Mouse (Mus musculus): ENCODE data around the gene Masp1. TPM values are rescaled to one million over a fixed set of nuclear protein-coding genes. Genes with fewer than 3 reads are reported as not detected.

The Masp1 gene
- polyA plus RNA-seq, 1 experiment from 2014 or later = 2.9 TPM

DNA sequence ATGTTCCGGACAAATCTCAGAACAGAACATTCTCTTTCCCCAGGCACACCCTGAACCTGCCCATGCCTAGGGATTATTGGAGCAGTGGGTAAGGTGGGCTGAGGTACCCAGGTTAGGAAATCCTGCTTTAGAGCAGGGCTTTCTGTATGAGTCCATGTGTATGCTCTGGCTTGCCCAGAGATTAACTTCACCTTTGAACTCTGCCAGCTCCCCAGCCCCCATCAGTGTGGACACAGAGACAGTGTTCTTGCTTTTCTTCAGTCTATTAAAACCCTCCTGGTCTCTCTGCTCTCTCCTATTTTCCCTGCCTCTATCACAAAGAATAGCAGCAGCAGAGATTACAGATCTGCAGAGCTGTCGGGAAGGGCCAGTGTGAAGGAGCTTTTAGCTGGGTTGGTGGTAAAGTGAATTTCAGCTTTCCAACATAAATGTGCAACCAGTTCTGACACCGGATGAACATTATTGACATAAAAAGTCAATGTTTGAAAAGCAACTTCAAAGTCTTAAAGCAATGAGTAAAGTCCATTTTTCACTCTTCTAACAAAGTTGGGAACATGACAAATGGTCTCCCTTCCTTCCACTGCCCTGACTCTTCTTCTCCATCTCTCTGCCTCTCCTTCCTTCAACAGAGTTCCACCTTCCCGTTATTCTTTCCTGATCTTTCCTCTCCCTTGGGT lies 56.8 kb downstream of the Masp1 start:
- no peak overlapping the region for H3K27ac ChIP-seq (replicated peaks; ENCODE audit: low read depth, low read length)
- WGBS = 93% methylated on average over 4 of the region's 4 CpGs
- DNase-seq (ENCODE audit: low spot score) = no peak
- ATAC-seq (ENCODE audit: insufficient number of reproducible peaks, low FRiP score, low TSS enrichment, low read depth) = no peak
- H3K27me3 ChIP-seq (ENCODE audit: control insufficient read depth, insufficient read depth, low read length) = no peaks in the 10 kb centered on the region
- H3K4me1 ChIP-seq (ENCODE audit: control insufficient read depth, insufficient read depth, low read length) = 0 out of 2 replicates have a peak, but pooled peaks cover 4% of the 10 kb centered on the region
- no peaks in the 10 kb centered on the region for H3K9me3 ChIP-seq (ENCODE audit: control insufficient read depth, low read length)
- no peak overlapping the region for H3K4me3 ChIP-seq (ENCODE audit: low read depth, low read length)
- no peak overlapping the region for H3K9ac ChIP-seq (ENCODE audit: low read length)
- H3K4me2 ChIP-seq (ENCODE audit: low read depth, severe bottlenecking) = no peak overlapping the region
- H3K36me3 ChIP-seq (ENCODE audit: control insufficient read depth, insufficient read depth, low read length) = no peaks in the 10 kb centered on the region

DNA sequence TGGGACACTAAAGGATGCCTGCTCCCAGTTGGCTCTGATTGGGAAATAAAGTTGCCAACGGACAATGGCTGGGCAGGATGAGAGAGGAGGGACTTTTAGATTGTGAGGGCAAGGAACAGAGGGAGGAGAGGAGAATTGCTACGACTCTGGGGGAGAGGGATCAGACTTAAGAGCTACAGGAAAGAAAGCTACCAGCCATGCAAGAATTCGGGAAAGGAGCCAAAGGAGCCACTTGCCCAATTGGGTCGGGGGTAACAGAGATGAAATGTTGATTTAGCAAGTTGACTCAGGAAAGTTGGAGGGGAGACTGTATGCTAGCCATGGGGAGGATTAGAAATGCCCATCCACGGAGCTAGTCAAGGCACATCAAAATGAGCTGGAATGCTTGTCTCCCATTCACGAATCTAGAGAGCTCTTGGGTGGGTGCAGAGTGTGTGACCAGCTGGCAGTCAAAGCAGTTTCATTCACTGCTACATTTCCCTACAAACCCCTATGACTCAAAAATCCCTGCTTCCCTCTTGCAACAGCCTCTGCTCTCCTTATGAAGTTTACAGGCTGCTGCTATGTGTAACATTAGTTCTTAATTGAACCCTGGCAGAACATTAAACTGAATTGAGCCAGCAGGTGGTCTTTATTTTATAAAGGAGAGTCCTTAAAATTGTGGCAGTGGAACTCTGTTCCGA lies 61.6 kb downstream of the Masp1 start:
- no peaks in the 10 kb centered on the region for H3K36me3 ChIP-seq (ENCODE audit: control insufficient read depth, insufficient read depth, low read length)
- H3K9me3 ChIP-seq (ENCODE audit: control insufficient read depth, low read length) = no peaks in the 10 kb centered on the region
- H3K27ac ChIP-seq (replicated peaks; ENCODE audit: low read depth, low read length) = no peak overlapping the region
- no peak for ATAC-seq (ENCODE audit: insufficient number of reproducible peaks, low FRiP score, low TSS enrichment, low read depth)
- H3K9ac ChIP-seq (ENCODE audit: low read length) = no peak overlapping the region
- H3K4me3 ChIP-seq (ENCODE audit: low read depth, low read length) = no peak overlapping the region
- DNase-seq (ENCODE audit: low spot score) = no peak
- H3K27me3 ChIP-seq (ENCODE audit: control insufficient read depth, insufficient read depth, low read length) = no peaks in the 10 kb centered on the region
- WGBS = 50% methylated on average over 7 of the region's 7 CpGs
- H3K4me1 ChIP-seq (ENCODE audit: control insufficient read depth, insufficient read depth, low read length) = 0 out of 2 replicates have a peak, but pooled peaks cover 6% of the 10 kb centered on the region
- no peak overlapping the region for H3K4me2 ChIP-seq (ENCODE audit: low read depth, severe bottlenecking)

DNA sequence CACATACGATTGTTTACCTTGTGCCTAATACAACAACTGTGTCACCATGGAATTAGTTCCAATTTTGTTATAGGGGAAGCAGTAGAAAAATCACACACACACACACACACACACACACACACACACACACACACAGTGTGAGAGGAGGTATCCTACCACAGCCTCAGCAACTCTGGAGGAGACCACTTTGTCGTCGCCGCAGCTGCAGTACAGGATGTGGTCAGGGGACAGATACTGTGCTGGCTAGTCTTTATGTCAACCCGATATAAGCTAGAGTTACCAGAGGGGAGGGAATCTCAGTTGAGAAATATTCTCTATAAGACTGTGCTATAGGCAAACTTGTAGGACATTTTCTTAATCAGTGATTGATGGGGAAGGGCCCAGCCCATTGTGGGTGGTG lies 63.3 kb downstream of the Masp1 start:
- Histone ChIP-seq H3K36me3 (ENCODE audit: control insufficient read depth, insufficient read depth, low read length) (no peaks in the 10 kb centered on the region), H3K27me3 (ENCODE audit: control insufficient read depth, insufficient read depth, low read length) (no peaks in the 10 kb centered on the region), H3K9me3 (ENCODE audit: control insufficient read depth, low read length) (no peaks in the 10 kb centered on the region), H3K27ac (replicated peaks; ENCODE audit: low read depth, low read length) (no peak overlapping the region), H3K4me2 (ENCODE audit: low read depth, severe bottlenecking) (no peak overlapping the region), H3K4me1 (ENCODE audit: control insufficient read depth, insufficient read depth, low read length) (0 out of 2 replicates have a peak, but pooled peaks cover 6% of the 10 kb centered on the region), H3K9ac (ENCODE audit: low read length) (no peak overlapping the region), H3K4me3 (ENCODE audit: low read depth, low read length) (no peak overlapping the region)
- DNase-seq (ENCODE audit: low spot score) = no peak
- no peak for ATAC-seq (ENCODE audit: insufficient number of reproducible peaks, low FRiP score, low TSS enrichment, low read depth)
- WGBS = 91% methylated on average over 5 of the region's 5 CpGs

DNA sequence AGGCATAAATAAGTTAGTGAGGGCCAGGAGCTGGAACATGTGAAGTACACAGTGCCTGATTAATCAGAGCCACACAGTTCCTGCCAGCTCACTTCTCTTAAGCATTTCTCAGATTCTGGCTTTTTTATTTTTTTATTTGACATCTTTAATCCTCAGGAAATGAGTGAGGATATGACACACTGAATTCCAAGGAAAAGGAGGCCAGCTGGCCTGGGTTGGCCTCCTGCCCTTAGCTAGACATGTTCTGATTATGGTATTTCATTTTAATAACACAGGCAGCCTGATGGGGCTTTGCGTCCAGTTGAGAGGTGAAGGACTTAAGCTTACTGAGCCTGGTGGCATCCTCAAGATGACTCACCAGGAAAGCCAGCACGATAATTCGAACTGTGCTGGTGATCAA lies 64.1 kb downstream of the Masp1 start:
- Histone ChIP-seq H3K36me3 (ENCODE audit: control insufficient read depth, insufficient read depth, low read length) (no peaks in the 10 kb centered on the region), H3K27me3 (ENCODE audit: control insufficient read depth, insufficient read depth, low read length) (no peaks in the 10 kb centered on the region), H3K9ac (ENCODE audit: low read length) (no peak overlapping the region), H3K4me2 (ENCODE audit: low read depth, severe bottlenecking) (no peak overlapping the region), H3K9me3 (ENCODE audit: control insufficient read depth, low read length) (no peaks in the 10 kb centered on the region), H3K27ac (replicated peaks; ENCODE audit: low read depth, low read length) (no peak overlapping the region), H3K4me3 (ENCODE audit: low read depth, low read length) (no peak overlapping the region), H3K4me1 (ENCODE audit: control insufficient read depth, insufficient read depth, low read length) (0 out of 2 replicates have a peak, but pooled peaks cover 6% of the 10 kb centered on the region)
- WGBS = 80% methylated on average over 3 of the region's 3 CpGs
- ATAC-seq (ENCODE audit: insufficient number of reproducible peaks, low FRiP score, low TSS enrichment, low read depth) (no peak), DNase-seq (ENCODE audit: low spot score) (no peak)

DNA sequence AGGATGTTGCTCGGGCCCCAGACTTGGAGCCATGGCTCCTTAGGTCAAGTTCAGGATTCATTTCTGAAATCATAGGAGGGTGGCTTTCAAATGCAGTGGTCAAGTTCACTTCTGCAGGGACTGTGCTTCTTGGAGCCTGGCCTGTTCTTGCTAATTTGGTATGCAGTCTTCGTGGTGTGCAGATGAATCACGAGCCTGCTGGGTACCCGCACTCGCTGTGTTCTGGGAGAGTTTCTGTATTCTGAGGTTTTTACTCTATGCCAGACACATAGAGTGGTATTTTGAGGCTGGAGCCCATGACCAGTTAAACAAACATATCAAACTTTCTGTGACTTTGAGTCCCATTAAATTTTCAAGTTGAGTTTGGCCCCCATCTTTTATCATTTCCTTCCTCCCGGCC lies 66.2 kb downstream of the Masp1 start:
- no peak overlapping the region for H3K27ac ChIP-seq (replicated peaks; ENCODE audit: low read depth, low read length)
- H3K4me3 ChIP-seq (ENCODE audit: low read depth, low read length) = no peak overlapping the region
- H3K4me2 ChIP-seq (ENCODE audit: low read depth, severe bottlenecking) = no peak overlapping the region
- 0 out of 2 replicates have a peak, but pooled peaks cover 6% of the 10 kb centered on the region for H3K4me1 ChIP-seq (ENCODE audit: control insufficient read depth, insufficient read depth, low read length)
- WGBS = 70% methylated on average over 6 of the region's 6 CpGs
- ATAC-seq (ENCODE audit: insufficient number of reproducible peaks, low FRiP score, low TSS enrichment, low read depth) (no peak), DNase-seq (ENCODE audit: low spot score) (no peak)
- no peaks in the 10 kb centered on the region for H3K9me3 ChIP-seq (ENCODE audit: control insufficient read depth, low read length)
- no peaks in the 10 kb centered on the region for H3K36me3 ChIP-seq (ENCODE audit: control insufficient read depth, insufficient read depth, low read length)
- no peaks in the 10 kb centered on the region for H3K27me3 ChIP-seq (ENCODE audit: control insufficient read depth, insufficient read depth, low read length)
- no peak overlapping the region for H3K9ac ChIP-seq (ENCODE audit: low read length)

DNA sequence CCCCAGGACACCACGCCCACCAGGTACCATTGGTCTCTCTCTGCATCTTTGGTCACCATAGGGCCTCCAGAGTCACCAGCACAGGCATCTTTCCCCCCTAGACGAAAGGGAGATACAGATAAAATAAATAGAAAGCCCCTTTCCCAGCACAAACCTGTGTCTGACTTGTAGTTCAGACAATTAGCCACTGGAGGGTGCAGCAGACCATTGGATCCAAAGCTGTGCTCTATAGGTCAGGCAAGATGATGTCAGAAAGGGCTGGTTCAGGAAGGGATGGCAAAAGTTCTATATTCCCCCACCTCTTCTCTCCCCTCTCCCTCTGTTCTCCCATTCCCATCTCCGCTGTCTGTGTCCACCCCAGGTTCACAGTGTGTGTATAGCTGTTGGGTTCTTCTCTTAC lies 68.1 kb downstream of the Masp1 start:
- no peaks in the 10 kb centered on the region for H3K9me3 ChIP-seq (ENCODE audit: control insufficient read depth, low read length)
- no peaks in the 10 kb centered on the region for H3K27me3 ChIP-seq (ENCODE audit: control insufficient read depth, insufficient read depth, low read length)
- H3K4me3 ChIP-seq (ENCODE audit: low read depth, low read length) = no peak overlapping the region
- no peak overlapping the region for H3K4me2 ChIP-seq (ENCODE audit: low read depth, severe bottlenecking)
- 0 out of 2 replicates have a peak, but pooled peaks cover 2% of the 10 kb centered on the region for H3K4me1 ChIP-seq (ENCODE audit: control insufficient read depth, insufficient read depth, low read length)
- ATAC-seq (ENCODE audit: insufficient number of reproducible peaks, low FRiP score, low TSS enrichment, low read depth) = no peak
- no peak overlapping the region for H3K9ac ChIP-seq (ENCODE audit: low read length)
- H3K36me3 ChIP-seq (ENCODE audit: control insufficient read depth, insufficient read depth, low read length) = no peaks in the 10 kb centered on the region
- H3K27ac ChIP-seq (replicated peaks; ENCODE audit: low read depth, low read length) = no peak overlapping the region
- peak; percentile 76 for DNase-seq (ENCODE audit: low spot score)
- 14% methylated on average over 3 of the region's 3 CpGs for WGBS

DNA sequence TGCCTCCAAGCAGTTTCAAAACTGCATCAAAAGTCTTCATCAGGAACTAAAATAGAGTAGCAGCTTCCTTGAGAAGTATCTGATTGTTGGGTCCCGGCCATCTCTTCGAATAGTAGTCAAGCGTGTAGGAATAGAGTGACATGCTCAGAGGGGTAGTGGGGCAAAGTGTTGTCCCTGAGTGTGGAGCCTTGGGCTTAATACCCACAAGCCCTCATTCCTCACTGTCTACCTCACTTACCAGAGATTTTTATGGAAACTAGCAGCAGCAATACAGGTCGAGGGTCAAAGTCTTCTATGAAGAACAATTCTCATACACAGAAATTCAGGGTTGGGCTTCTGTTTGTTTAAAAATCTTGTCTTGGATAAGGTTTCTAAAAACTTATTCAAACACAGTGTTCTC lies 69.8 kb downstream of the Masp1 start:
- no peaks in the 10 kb centered on the region for H3K36me3 ChIP-seq (ENCODE audit: control insufficient read depth, insufficient read depth, low read length)
- H3K4me3 ChIP-seq (ENCODE audit: low read depth, low read length) = no peak overlapping the region
- ATAC-seq (ENCODE audit: insufficient number of reproducible peaks, low FRiP score, low TSS enrichment, low read depth) (no peak), DNase-seq (ENCODE audit: low spot score) (no peak)
- 89% methylated on average over 4 of the region's 4 CpGs for WGBS
- H3K4me2 ChIP-seq (ENCODE audit: low read depth, severe bottlenecking) = no peak overlapping the region
- H3K9me3 ChIP-seq (ENCODE audit: control insufficient read depth, low read length) = no peaks in the 10 kb centered on the region
- no peaks in the 10 kb centered on the region for H3K27me3 ChIP-seq (ENCODE audit: control insufficient read depth, insufficient read depth, low read length)
- no peak overlapping the region for H3K9ac ChIP-seq (ENCODE audit: low read length)
- H3K4me1 ChIP-seq (ENCODE audit: control insufficient read depth, insufficient read depth, low read length) = no peaks in the 10 kb centered on the region
- no peak overlapping the region for H3K27ac ChIP-seq (replicated peaks; ENCODE audit: low read depth, low read length)

DNA sequence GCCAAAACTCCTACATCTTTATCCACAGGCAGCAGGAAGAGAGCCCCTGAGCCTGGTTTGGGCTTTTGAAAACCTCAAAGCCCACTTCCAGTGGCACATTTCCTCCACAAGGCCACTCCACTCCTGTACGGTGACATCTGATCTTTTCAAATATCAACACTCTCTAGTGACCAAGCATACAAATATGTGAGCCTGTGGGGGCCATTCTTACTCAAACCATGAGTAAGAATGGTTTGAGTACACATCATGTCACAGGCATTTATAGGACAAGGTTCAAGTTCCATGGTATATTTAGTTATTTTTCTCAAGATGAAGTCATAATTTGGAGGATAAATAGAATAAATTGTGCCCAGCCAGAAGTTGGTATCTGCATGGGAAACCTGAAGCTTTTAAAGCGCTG lies 70.7 kb downstream of the Masp1 start:
- no peak for ATAC-seq (ENCODE audit: insufficient number of reproducible peaks, low FRiP score, low TSS enrichment, low read depth)
- WGBS = 83% methylated on average over 2 of the region's 2 CpGs
- H3K36me3 ChIP-seq (ENCODE audit: control insufficient read depth, insufficient read depth, low read length) = no peaks in the 10 kb centered on the region

More for the DNA sequence above, 70.7 kb downstream of the Masp1 start:
- no peaks in the 10 kb centered on the region for H3K27me3 ChIP-seq (ENCODE audit: control insufficient read depth, insufficient read depth, low read length)
- H3K9me3 ChIP-seq (ENCODE audit: control insufficient read depth, low read length) = no peaks in the 10 kb centered on the region
- H3K4me2 ChIP-seq (ENCODE audit: low read depth, severe bottlenecking) = no peak overlapping the region
- H3K27ac ChIP-seq (replicated peaks; ENCODE audit: low read depth, low read length) = no peak overlapping the region
- no peak for DNase-seq (ENCODE audit: low spot score)
- no peak overlapping the region for H3K9ac ChIP-seq (ENCODE audit: low read length)
- no peak overlapping the region for H3K4me3 ChIP-seq (ENCODE audit: low read depth, low read length)
- no peaks in the 10 kb centered on the region for H3K4me1 ChIP-seq (ENCODE audit: control insufficient read depth, insufficient read depth, low read length)
